Mouse (Mus musculus): ENCODE data around the gene Olfr222.

GRCm38 (mm10) chr11:59537218-59538130 lies 38.6 kb downstream of the Olfr222 start:
- TF ChIP-seq GATA1 (IDR thresholded peaks at IDR 0.05; ENCODE audit: borderline replicate concordance, low read length) (no peak), FLI1 (IDR thresholded peaks at IDR 0.05; ENCODE audit: low read length) (no peak)
